Mouse (Mus musculus) neural tube, embryonic 10.5 days (tissue): ENCODE data around the gene Slc10a7.

Source experiments
- DNase-seq: peaks from one replicate; pipeline ENCODE4 v3.0.0-alpha.2; 2017; ENCODE audit warnings: low spot score; ENCODE audit errors: extremely low spot score

Gene Slc10a7

GRCm38 (mm10) chr8:78734721-78735517 is 225.8 kb downstream of the Slc10a7 start:
- no peak for DNase-seq

- no peak for DNase-seq
These were observed 229.2 kb downstream of the Slc10a7 start for GRCm38 (mm10) chr8:78738304-78738703.

- DNase-seq = no peak
These were observed 231.8 kb downstream of the Slc10a7 start for GRCm38 (mm10) chr8:78740936-78741335.

GRCm38 (mm10) chr8:78741496-78741895 is 232.3 kb downstream of the Slc10a7 start:
- no peak for DNase-seq

GRCm38 (mm10) chr8:78741965-78742364 is 232.8 kb downstream of the Slc10a7 start:
- no peak for DNase-seq

GRCm38 (mm10) chr8:78742453-78742852 is 233.3 kb downstream of the Slc10a7 start:
- DNase-seq = no peak

GRCm38 (mm10) chr8:78747052-78747451 is 237.9 kb downstream of the Slc10a7 start:
- no peak for DNase-seq

GRCm38 (mm10) chr8:78748701-78749100 is 239.6 kb downstream of the Slc10a7 start:
- DNase-seq = no peak

GRCm38 (mm10) chr8:78749861-78750825 is 241.0 kb downstream of the Slc10a7 start:
- no peak for DNase-seq

- DNase-seq = no peak
These were observed 242.0 kb downstream of the Slc10a7 start for GRCm38 (mm10) chr8:78751151-78751550.

GRCm38 (mm10) chr8:78754986-78755385 is 245.8 kb downstream of the Slc10a7 start:
- no peak for DNase-seq

- DNase-seq = no peak
These were observed 250.0 kb downstream of the Slc10a7 start for GRCm38 (mm10) chr8:78759139-78759538.

- no peak for DNase-seq
These were observed 255.8 kb downstream of the Slc10a7 start for GRCm38 (mm10) chr8:78764976-78765375.

GRCm38 (mm10) chr8:78765556-78765955 is 256.4 kb downstream of the Slc10a7 start:
- DNase-seq = no peak

- no peak for DNase-seq
These were observed 261.4 kb downstream of the Slc10a7 start for GRCm38 (mm10) chr8:78770584-78770983.

GRCm38 (mm10) chr8:78771256-78771655 is 262.1 kb downstream of the Slc10a7 start:
- no peak for DNase-seq

- no peak for DNase-seq
These were observed 267.7 kb downstream of the Slc10a7 start for GRCm38 (mm10) chr8:78776816-78777215.
